Mouse (Mus musculus): ENCODE measurements at regions not wholly inside any gene's neighbourhood (a gene's known extent, or its start where the extent isn't known, plus 50 kb on each side); places are given as distances from the start of the nearest gene placed in this dataset.

DNA sequence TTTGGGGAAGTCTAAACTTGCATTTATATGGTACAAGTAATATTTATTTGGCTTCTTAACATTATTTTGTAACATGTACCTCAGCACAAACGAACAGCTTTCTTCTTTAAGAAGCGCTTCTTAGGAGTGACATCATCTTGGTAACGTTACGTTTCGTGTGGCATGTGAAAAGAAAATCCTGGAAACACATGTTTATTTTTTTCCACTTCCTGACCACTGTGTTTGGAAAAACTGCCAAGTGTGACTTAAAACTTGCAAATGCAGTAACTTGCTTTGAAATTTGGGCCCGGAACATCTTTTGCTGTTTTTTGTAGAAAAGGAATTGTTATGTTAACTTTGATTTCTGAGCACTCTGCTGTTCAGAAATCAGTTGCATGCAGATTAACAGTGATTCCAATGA, 88.6 kb upstream of the Zeb2 start:
- TF ChIP-seq USF1 (IDR thresholded peaks at IDR 0.05; ENCODE audit: low read depth) (no peak), MYOD1 (IDR thresholded peaks at IDR 0.05; ENCODE audit: control insufficient read depth in 1 of 3, insufficient read length in 2 of 3, low read depth in 2 of 3) (no peak), POLR2A (IDR thresholded peaks at IDR 0.05; ENCODE audit: insufficient read length, low read depth) (no peak), MYOG (IDR thresholded peaks at IDR 0.05; ENCODE audit: control insufficient read depth in 1 of 3, insufficient read depth in 1 of 3, insufficient read length in 2 of 3, low read depth in 2 of 3) (no peak), MAX (IDR thresholded peaks at IDR 0.05; ENCODE audit: low read depth) (no peak), E2F4 (IDR thresholded peaks at IDR 0.05; ENCODE audit: insufficient read depth) (no peak)
